Mouse (Mus musculus) adrenal gland, adult 2 months (tissue): Measurements from ENCODE around the gene Ubap1l. TPM values are rescaled to one million over a fixed set of nuclear protein-coding genes. Genes with fewer than 3 reads are reported as not detected.
"Not testable (repeated sequence)": the region's sequence is repeated elsewhere in the genome, so short reads cannot be mapped to it uniquely, and the experiment has no call there.

ENCODE experiments used
- DNase-seq: peaks from one replicate; pipeline ENCODE4 v3.0.0; 2021
- long read RNA-seq: library from polyadenylated mRNA; stranded (forward); transcript quantifications from one replicate; pipeline ENCODE4 v2.0.0, GENCODE M21; 2021
- polyA plus RNA-seq: library from polyadenylated mRNA; depleted of rRNA; stranded (reverse); fragments of >200 nt; gene quantifications from 2 replicates; pipeline ENCODE4 v1.2.3, GENCODE M21; 2012; rRNA removed
- total RNA-seq, 2 experiments: library from RNA; stranded (reverse); gene quantifications; 2 replicates each; pipeline ENCODE4 v1.2.3; 2021

The Ubap1l gene
- total RNA-seq (under 1 TPM; 0.45 to 0.84 TPM), polyA plus RNA-seq (0.73 and 1.3 TPM in 2 replicates)
- long read RNA-seq, result 0 reads

DNA sequence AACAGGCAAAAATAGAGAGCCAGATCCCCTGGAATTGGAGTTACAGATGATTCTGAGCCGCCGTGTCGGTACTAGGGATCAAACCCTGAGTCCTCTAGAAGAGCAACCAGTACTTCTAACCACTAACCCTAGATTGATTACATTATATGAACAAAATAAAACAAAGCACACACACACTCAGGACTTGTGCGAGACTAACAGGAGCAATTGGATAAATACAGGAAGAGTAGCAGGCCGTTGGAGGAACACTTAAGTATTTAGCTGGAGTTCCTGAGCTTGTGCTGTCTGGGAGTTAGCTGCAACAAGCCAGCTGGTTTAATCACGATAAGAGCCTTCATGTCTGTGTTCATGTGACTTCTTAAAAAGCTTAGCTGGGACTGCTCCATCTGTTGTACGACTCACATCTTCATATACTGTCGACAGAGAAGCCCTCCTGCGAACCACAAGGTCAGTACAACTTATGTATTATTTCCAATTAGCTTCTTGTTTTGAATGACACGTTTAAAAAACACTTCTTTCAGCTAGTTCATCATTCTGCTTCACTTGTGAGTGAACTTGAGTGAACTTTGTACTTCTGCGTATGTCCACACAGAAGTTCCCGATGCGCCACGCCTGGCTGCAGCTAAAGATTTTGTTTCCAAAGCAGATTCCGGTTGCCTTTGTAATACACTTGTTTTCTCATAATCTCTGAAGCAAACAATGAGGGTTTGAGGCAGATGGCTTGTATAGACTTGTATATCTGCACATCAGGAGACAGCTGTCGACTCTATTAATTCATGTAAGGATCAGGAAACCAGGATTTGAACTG, at the start of gene Ubap1l:
Gene Ubap1l (plus strand): TSS at position 401 of the 808 bp plus-strand sequence.
- no peak for DNase-seq

DNA sequence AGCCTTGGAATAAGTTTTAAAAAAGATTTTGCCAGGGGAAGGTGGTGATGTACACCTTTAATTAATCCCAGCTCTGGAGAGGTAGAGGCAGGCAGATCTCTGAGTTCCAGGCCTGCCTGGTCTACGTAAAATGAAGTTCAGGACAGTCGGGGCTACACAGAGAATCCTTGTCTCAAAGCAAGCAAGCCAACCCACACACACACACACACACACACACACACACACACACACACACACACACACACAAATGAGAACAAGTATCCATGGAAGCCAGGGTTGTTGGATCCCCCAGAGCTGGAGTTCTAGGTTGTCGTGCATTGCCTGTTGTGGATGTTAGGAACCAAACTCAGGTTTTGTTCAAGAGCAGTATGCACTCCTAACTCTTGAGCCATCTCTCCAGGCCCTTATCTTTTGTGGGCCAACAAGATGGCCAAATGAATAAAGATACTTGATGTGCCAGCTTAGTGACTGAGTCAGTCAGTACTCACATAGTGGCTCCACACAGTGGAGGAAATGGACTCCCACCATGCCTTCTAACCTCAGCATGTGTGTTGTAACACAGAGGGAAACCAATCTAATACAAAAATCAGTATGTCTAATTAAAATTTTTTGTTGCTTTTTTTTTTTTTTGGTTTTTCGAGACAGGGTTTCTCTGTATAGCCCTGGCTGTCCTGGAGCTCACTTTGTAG, 48.0 kb upstream of the Ubap1l start:
- no peak for DNase-seq

DNA sequence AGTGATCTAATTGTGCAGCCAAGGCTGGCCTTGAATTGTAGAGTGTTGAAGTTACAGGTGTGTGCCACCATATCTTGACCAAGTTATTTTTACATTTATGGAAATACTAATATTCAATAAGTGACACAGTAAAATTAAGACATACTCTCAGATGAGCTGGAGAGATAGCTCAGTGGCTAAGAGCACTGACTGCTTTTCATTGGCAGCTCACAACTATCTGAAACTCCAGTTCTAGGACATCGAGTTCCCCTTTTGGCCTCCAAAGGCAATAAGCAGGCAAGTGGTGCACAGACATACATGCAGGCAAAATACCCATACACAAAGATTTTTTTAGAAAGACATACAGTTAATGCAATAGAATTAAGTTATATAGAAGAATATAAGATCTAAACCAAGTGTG, 47.0 kb upstream of the Ubap1l start:
- no peak for DNase-seq

- DNase-seq, result no peak
Observed at GRCm38 (mm10) chr9:65322255-65322900, 38.5 kb upstream of the Ubap1l start.

DNA sequence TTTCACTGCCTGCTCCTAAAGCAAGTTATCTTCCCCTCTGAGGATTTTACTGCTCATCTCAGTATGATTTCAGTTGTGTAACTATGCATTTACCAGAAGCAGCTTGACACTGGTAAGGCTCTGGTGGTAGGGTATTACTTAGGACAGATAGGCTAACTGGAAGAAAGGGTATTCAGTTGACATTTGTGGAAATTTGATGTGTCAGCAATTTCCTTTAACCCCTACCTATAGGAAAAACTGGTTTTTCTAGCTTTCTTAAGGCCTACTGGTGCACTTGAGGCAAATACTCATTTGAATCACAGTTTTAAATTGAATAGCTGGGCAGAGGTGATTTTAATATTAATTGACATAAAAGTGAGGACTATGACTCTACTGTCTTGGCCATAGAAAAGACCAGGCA, 34.9 kb upstream of the Ubap1l start:
- DNase-seq, result no peak

- DNase-seq, result no peak
Observed at GRCm38 (mm10) chr9:65327371-65327770, 33.5 kb upstream of the Ubap1l start.

DNA sequence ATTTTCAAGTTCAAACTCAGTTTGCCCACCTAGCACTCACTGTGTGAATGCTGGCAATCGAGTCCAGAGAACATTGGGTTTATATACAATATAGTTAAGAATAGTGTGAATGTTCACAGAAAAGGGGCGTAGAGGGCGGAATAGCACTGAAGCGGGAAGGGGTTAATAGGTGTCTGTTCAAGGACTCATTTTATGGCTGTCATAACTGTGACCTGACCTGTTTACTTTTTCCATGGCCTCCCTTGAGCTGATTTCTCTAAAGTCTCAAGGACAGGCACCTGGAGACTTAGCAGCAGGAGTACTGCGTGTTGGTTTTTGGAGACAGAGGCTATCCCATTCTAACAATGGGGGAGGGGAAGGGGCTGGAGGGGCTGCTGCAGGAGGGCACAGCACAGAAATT, 26.9 kb upstream of the Ubap1l start:
- DNase-seq, result no peak

- DNase-seq, result no peak
Observed at GRCm38 (mm10) chr9:65339146-65339545, 21.7 kb upstream of the Ubap1l start.

- DNase-seq, result no peak
Observed at GRCm38 (mm10) chr9:65340414-65340813, 20.4 kb upstream of the Ubap1l start.

- DNase-seq, result not testable (repeated sequence)
Observed at GRCm38 (mm10) chr9:65345439-65345838, 15.4 kb upstream of the Ubap1l start.

GRCm38 (mm10) chr9:65345854-65346475, 14.9 kb upstream of the Ubap1l start, which contains the start of gene Pdcd7:
Pdcd7 (plus strand) TSS chr9:65346104.
- DNase-seq, result peak; percentile 94

DNA sequence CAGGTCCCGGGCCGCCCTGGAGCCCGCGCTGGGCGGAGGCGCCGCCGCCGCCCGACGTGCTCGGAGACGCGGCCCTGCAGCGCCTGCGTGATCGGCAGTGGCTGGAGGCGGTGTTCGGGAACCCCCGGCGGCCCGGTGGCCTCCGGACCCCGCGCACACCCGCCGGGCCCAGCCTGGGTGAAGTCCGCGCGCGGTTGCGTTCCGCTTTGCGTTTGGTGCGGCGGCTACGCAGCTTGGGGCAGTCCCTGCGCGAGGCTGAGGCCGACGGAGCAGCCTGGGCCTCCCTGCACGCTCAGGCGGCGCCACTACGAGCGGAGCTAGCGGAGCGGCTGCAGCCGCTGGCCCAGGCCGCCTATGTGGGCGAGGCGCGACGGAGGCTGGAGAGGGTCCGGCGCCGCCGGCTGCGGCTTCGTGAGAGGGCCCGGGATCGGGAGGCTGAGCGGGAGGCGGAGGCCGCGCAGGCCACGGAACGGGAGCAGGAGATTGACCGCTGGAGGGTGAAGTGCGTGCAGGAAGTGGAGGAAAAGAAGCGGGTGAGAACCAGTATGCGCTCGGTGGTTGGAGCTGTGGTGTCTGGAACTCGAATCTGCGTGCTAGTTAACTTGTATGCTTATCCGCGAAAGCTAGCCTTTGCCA, 14.2 kb upstream of the Ubap1l start:
- DNase-seq, result peak; percentile 78

DNA sequence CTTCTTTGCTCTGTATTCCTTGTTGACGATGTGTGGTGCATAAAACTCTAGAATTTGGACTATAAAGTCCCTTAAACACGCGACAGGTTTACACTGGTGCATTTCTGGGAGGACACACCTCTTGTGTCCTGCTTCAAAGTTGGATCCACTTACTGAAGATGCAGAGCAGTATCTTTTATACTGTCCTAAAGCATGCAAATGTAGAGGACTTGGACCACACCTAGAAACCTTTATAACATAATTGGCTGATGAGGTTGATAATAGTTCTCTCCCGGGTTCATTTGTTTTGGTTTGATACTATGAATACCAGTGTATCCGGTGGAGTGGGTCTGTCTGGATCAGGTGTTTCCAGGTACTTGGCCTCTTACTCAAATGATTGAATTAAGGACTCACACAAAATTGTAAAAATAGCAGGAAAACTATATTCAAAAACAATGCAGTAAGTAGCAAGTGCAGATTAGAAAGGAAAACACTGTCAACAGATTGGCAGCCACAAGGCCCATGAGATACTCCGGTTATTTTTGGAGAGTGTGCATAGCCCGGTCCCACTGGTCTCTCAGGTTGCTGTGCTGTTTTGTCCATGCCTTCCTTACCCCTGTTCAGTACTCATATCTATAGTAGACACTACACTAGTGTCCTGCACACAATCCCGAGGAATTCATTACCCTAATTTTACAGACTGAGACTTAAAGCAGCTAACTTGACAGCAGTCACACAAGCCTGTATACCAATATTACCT, 13.6 kb upstream of the Ubap1l start:
- no peak for DNase-seq

- DNase-seq, result no peak
Observed at GRCm38 (mm10) chr9:65353251-65353650, 7.6 kb upstream of the Ubap1l start.

GRCm38 (mm10) chr9:65356561-65356960, 4.3 kb upstream of the Ubap1l start:
- no peak for DNase-seq

DNA sequence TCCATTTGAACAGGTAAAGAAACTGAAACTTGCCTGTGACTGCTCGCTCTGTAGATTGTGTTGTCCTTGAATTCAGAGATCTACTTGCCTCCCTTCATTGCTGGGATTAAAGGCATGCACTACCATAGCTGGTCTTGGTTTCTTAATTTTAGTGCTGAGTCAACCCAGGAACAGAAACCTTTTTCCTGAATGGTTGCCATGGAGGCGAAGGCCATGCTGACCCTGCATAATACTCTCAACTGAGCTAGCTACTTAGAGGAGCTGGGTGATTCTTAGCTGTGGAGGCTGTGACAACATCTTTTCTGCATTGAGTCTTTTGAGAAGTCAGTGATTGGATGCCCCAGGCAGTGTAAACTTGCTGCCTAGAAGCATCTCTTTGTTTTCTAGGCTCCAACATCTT, 3.9 kb upstream of the Ubap1l start:
- peak; percentile 84 for DNase-seq

DNA sequence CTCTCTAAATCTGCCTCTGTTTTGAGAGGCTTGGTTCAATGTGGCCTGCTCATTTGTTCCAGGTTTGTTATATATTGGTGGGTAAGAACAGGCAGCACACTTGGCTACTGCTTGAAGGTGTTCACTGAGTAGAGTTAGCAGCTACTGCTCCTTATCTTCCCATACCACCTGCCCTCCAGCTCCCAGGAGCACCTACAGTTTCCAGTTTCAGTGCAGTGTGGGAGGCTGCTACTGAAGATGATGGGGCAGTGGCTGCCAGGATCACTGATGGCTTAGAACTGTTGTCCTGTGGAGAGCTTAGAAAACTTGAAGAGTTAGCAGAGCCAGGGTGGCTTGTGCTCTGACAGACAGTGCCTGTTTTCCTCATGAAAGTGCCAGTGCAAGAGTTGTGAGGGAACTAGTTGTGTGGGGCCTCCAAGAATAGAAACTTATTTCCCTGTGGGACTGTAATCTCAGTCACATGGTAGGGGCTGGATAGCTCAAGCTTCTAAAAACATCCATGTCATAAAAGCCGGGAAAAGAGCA, 1.8 kb upstream of the Ubap1l start:
- no peak for DNase-seq

DNA sequence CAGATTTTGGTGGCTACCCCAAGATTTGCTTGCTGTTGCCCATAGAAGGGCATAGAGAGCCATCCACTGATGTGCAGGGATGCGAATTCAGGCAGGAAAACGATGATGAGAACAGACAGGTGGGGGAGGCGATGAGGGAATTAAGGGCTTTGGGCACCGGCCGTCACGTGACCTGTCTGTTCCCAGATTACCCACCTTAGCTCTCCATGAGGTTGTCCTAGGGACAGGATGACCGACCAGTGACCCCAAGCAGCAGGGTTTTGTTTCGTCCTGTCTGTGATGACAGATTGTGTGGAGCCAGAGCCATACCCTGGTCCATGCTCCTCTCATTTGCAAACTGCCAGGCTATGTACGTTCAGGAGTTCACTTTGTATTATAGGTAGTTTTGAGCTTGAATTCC, 2.8 kb downstream of the Ubap1l start:
- no peak for DNase-seq

GRCm38 (mm10) chr9:65365721-65366120, 4.9 kb downstream of the Ubap1l start:
- DNase-seq, result no peak

- no peak for DNase-seq
Observed at GRCm38 (mm10) chr9:65371756-65372155, 10.9 kb downstream of the Ubap1l start.

- DNase-seq, result no peak
Observed at GRCm38 (mm10) chr9:65372449-65372848, 11.6 kb downstream of the Ubap1l start.
